Mouse (Mus musculus) thymus, postnatal 10 days (tissue): ENCODE results near the gene Alox5.
"Not testable (repeated sequence)": the region's sequence is repeated elsewhere in the genome, so short reads cannot be mapped to it uniquely, and the experiment has no call there.

ENCODE experiments used
- DNase-seq, 2 experiments: peaks; one replicate each; pipeline ENCODE4 v3.0.0; 2021; ENCODE audit warnings: low spot score in 2 of 2

Alox5 gene

DNA sequence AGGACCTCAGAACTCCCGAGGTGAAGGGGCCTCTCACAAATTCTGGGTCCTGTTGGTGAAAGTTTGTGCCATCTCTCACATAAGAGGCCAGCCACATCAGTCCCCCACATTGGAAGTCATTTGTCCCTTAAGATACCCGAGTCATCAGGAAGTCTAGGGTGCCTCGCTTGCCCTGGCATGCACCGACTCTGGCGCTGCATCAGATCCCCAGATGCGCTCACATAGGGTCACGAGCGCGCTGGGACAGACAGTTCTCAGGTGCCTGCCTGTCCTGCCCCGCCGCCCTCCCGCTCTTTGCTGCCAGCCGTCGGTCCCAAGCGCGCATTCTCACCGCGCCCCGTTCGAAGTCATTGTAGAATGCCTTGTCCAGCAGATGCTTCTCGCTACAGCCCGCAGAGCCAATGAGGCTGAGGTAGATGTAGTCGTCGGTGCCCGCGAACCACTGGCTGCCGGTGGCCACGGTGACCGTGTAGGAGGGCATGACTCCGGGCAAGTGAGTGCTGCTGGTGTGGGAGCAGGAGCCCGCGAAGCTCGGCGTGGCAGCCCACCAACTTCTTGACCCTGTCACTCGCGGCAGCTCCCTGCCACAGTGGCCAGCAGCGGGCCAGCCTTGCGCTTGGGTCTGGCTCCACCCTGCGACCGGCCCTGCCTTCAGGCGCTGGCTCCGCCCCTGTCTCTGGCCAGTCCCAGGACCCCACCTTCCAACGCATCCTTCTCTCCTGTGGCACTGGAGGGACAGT is at the start of gene Alox5:
Gene Alox5 (minus strand): TSS at position 635 of the 740 bp plus-strand sequence.
- no peak for DNase-seq

DNA sequence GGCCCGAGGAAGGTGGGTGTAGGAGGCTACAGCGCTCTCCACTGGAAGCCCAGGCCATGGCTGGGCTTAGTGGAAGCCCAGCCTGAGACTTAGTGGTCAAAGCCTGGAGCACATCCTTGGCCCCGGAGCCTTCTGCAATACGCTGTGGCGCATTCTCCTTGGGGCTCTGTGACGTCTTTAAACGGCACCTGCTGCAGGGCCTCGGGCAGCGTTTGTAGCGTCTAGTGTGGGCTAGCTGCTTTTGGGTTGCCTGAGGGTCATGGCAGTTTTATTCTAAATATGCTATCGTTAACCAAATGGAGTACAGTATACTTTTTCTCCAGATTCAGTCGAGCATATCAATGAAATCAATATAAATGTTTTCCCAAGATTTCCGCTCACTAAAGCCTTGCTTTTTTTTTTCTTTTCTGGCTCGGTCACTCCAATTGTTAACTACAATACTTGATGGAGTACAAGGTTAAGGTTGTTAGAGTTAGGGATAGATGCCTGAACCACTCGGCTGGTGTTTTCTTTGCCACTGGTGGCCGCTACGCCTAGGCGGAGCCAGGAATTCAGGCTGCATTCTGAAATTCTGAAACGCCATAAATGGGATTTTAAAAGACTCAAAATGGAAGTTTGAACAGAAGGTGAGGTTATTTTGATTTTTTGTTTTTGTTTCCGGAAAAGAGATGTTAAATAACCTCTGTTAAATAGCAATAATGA is 45.5 kb upstream of the Alox5 start, which contains the start of gene Olfr212:
Gene Olfr212 (plus strand): TSS at position 215 of the 702 bp plus-strand sequence.
- not testable (repeated sequence) for DNase-seq

DNA sequence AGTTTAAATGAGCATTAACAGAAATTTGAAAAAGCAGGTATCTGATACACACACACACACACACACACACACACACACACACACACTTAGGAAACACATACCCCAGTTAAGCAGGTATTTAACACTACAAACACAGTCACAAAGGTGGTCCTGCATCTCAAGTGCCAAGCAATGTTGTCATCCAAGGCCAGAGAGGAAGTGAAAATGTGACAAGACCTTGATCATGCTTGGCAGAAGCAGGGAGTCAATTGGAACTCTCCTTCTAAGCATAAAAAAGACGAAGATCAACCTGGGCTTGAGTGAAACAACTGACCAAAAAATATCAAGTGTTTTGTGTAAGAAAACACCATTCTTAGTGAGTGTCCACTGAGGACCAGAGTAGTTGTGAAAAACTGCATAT is 35.0 kb upstream of the Alox5 start:
- no peak for DNase-seq

DNA sequence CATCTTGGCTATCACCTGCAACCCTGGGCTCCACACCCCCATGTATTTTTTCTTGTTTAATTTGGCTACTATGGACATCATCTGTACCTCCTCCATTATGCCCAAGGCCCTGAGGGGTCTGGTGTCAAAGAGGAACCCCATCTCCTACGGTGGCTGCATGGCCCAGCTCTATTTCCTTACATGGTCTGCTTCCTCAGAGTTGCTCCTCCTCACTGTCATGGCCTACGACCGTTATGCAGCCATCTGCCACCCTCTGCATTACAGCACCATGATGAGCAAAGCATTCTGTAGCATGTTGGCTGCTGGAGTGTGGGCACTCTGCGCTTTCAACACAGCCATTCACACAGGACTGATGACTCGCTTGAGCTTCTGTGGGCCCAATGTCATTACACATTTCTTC is 32.8 kb upstream of the Alox5 start:
- no peak for DNase-seq

DNA sequence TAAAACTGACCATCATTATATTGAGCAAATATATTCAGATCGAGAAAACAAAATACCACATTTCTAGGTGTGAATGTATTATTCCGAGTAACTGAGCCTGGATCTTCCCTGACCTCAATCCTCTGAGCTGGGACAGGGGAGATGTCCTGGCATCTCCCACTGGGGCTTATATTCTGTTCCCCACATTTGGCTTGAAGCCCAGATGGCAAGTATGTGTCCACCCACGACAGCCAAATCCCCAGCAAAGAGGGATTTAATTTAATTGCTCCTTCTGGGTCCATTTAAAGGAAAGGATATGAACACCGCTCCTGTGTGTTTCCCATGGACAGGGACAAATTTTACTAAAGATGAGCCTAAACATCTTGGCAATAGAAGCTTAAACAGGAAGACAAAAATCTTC is 27.8 kb upstream of the Alox5 start, which contains the start of gene Olfr211:
Gene Olfr211 (plus strand): TSS at position 301 of the 400 bp plus-strand sequence.
- DNase-seq = no peak

DNA sequence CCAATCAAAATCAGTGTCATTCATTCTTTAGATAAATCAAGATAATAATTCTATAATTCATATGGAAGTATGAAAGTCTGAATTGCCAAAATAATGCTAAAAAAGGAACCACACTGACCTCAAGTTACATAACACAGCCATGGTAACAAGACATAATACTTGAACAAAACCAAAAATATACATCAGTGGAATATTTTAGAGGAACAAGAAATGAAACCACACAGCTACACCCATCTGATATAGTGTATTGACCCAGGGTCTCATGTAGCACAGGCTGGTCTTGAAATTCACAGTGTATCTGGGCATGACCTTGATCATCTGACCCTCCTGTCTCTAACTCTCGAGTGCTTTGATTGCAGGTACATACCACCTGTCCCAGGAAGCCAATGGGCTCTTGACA is 25.9 kb upstream of the Alox5 start:
- no peak for DNase-seq

DNA sequence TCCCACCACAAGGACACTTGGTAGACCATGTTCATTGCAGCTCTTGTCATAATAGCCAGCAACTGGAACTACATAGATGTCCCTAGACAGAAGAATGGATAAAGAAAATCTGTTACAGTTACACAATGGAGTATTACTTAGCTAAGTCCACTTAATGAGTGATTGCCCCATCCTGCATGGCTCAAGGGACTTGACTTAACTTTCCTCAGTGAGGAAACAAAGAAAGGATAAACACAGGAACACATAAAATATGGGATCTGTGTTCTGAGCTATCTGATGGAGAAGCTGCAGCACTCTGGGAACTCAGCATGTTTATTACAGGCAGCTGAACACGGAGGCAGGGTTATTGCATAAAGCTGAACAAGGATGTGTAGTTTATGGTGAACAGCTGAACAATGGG is 24.1 kb upstream of the Alox5 start:
- no peak for DNase-seq

DNA sequence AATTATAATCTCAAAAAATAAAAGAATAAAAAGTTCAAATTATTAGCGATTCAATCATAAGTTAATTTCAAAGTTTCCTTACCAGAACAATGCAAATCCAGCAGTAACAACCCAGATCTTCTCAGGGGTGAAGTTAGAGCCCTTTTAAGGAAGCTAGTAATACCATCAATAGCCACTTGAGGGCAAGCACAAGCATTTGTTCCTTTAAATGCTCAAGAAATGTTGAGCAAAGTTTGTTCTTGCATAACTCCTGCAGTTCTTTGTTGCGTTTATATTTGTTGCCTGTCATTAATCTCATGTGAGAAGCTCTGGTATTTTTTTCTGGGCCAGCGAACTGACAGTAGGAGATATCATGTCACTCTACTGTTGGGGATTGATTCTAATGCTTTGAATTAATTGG is 7.1 kb upstream of the Alox5 start:
- DNase-seq = no peak

DNA sequence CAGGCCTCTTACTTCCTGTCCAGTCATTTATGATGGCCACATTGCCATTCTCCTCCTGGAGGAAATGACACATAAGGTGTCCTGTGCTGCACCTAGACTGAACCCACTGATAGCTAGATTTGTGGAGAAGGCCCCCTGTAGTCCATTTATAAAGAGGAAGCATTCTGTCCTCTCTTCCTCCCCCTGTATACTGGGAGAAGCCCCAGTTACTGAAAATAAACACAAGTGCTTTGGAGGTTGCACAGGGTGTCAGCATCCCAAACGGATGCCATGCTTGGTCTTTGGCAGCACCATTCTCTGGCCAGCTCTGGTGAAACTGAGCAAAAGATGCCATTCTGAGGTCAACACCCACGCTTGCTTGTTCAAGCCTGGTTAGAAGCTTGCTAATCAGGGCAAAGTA is 1.7 kb downstream of the Alox5 start:
- no peak for DNase-seq

DNA sequence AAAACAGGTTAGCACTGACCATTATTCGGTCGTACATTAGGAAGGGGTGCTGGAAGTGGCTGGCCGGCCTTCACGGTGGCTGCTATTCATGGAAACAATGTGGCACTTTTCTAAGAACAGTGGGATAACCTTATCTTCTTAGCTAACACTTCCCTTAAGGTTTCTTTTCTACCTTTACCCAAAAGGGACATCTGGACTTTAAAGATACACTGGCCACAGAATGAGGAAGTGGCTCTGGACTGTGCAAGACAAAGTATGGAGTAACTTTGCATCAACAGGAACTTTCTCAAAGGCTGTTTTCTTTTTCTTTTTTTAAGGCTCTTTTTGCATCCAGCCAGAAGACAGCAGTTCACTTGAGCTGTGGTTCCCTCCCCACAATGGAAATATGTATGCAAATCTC is 2.2 kb downstream of the Alox5 start:
- DNase-seq = no peak

DNA sequence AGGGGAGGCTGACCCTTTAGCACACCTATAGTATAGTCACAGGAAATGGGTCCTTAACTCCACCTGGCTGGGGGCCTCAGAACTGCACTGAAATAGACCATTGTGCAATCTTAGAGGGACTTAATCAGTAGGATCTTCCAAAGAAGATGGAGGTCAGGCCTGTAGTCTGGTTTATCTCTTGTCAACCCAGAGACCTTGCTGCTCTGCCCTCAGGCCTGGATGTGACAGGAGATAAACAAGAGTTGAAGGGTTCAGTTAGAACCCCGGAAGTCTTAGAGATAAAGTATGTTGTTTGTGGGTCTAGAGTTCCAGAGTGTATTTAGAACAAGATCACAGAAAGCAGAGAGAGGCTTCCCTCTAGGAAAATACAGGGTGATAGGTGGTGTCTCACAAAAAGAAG is 4.5 kb downstream of the Alox5 start:
- DNase-seq = no peak

DNA sequence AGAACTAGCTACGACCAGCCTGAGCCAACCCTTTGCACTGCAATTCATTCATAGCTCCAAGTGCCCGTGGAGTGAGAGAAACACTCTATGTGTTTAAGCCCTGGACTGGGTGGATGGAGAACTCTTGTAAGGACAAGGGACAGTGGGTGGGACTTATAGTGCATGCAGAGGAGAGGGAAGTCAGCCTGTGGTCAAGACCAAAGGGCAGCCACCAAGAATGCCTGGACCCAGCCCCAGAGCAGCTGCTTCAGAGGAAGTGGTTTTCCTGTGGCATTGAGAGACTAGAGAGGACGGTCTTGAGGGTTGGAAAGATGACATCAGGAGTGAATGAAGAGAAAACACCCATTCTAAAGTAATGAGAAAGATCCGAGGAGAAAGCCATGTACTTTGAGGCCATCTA is 5.2 kb downstream of the Alox5 start:
- DNase-seq = no peak

DNA sequence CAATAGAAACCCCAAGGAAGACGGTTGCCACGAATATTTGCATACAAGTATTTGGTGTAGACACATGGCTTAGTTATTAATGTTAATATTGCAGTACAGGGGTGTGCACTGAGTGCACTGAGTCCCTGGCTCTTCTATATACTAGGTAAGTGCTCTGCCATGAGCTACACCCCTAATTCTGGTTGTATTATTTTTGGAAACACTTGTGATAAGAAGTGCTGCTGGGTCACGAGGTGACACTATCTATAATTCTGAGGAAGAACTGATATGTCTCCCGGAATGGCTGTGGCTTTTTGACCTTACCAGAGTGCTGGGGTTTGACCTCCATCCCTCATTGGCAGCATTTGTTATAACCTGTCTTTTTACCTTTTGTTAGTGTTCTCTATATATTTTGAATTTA is 20.1 kb downstream of the Alox5 start:
- DNase-seq = no peak

DNA sequence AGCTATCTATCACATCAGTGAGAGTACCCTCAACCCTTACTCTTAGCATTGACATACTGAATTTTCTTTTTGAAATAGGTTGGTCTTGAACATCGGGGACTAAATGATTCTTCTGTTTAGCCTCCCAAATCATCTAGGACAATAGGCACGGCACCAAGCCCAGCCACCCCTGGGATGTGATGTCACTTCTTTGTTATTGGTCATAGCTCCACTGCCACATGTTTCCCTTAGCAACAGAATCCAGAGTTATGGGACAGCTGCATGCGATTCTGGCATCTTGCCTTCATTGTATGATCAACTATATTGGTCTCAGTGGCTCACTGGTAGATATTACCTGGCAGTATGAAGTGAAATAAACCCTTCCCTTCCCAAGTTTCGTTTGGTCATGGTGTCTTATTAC is 20.5 kb downstream of the Alox5 start:
- DNase-seq = no peak

DNA sequence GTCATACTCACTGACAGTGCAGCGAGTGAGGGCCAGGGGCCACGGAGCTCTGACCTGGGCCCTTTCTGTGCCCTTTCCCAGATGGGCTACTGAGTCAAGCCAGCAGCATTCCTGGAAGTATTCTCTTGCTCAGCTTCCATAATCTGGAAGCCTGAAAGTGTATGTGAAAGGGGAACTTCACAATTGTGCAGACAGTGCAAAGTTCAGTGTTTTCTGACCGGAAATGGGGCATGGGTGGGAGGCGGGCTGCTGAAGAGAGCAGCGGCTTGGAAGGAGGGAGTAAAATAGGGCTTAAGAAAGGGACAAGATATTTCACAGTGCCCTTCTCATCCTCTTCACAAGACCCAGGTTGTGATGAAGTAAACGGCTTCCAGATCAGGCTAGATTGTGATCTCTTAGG is 21.4 kb downstream of the Alox5 start:
- DNase-seq = no peak

DNA sequence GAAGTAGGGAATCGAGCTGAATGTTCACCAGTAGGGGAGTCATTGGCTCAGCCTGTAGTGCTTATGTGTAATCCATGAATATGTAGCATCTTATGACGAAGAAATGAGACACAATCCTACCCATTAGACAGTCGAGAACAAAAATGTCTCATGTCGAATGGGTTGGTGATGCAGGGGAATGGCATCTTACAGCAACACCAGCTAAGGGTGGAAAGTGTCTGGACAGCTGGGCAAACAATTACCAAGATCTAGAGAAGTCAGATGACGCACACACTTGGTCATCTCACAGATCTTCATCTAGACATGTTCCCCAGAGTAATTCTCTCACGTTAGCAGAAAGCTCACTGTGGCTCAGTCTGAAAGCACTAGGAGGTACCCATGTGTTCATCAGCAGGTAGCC is 22.1 kb downstream of the Alox5 start:
- no peak for DNase-seq

DNA sequence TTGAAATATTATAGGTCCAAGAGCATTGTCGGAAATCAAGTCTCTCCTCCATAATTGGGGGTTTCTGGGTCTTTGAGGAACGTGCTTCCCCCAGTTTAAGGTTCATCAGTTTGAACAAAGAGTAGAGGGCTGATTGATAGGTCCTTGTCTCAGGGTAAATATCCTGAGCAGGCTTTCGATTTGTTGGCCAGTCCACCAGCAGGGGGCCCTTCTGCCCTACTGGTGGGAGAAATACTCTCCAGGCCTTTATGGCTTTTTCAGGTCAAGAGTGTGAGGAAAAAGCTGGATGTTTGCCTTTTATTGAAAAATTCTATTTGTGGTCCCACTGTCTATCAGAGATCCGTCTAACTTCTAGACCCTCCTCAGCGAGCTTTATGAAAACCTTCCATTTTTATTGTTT is 32.7 kb downstream of the Alox5 start:
- no peak for DNase-seq

DNA sequence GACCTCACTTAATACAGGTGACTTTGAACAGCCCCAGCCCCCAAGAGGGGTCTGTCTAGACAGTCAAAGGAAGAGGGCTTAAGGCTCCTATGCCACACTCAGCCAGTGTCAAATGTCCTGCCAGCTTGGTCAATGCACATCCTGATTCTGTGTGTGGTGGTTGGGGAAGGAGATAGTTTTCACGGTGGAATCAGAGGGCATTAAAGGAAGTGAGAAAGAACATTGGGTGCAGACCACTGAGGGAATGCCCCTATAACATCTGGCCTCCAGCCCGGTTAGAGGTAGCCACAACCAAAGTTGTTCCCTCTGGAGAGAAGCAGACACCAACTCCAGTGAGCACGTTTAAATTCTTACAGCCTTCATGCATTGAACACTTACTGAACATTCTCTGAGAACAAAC is 33.4 kb downstream of the Alox5 start:
- no peak for DNase-seq

DNA sequence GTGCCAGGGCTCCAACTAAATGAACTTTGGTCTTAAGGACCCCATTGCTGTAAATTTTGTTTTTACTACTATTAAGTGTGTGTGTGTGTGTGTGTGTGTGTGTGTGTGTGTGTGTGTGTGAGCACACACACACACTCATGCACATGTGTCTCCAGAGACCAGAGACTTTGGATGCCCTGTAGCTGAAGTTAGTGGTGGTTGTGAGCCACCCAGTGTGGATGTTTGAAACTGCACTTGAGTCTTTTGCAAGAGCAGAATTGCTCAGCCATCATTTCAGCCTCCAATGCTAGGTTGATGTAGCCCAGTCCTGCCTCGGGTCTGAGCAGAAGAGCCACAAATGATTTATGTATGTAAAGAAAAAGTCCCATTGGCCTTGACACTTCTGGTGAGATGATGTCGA is 37.3 kb downstream of the Alox5 start:
- no peak for DNase-seq

DNA sequence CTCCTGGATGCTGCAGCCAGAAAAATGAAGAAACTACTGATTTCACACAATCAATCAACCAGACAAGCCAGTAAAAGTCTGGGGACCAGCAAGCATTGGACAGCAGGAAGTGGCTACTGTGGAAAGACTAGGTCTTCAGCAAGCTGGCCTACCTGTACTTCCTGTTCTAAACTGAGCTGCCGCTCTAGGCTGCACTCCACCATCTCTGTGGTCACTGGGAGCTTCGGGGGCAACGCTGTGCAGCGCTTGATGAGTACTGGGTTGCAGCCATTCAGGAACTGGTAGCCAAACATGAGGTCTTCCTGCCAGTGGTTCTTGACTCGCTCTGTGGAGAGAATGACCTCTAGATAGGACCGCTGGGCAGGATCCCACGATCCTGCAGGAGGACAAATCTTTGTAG is 38.0 kb downstream of the Alox5 start:
- DNase-seq = no peak

DNA sequence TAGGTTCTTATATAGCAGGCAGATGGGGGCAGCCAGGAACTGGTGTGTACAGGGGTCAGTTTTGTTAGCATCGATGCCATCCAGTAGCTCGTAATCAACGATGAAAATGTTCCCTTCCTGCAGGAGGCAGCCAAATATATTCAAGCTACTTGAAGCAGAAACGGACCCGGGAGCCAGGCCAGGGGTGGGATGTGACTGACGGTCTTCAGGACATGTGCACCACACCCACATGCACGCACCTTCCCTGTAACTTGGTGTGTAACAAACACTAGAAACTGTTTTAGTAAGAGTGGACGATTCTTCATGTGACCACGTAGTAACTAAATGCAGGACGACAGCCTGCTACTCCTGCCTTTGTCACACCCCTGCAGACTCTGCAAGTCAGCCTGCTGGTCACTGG is 40.7 kb downstream of the Alox5 start:
- DNase-seq = no peak

DNA sequence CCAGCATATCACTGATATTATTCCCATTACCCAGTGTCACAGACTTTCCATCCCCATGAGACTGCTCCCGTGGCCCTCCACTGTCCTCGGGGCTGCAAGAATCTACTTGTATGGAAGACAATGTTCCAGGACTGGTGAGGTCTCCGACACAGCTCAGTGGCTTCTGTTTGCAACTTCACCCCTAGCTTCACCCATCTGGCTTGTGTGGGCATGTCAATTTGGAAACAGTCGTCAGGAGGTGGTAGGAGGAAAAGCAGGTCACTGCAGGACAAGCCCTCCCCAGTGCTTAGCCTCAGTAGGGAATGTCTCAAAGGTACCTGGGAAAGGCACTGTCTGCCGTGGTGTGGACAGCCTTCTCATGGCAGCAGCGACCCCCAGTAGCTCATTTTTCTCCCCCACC is 41.3 kb downstream of the Alox5 start:
- no peak for DNase-seq

DNA sequence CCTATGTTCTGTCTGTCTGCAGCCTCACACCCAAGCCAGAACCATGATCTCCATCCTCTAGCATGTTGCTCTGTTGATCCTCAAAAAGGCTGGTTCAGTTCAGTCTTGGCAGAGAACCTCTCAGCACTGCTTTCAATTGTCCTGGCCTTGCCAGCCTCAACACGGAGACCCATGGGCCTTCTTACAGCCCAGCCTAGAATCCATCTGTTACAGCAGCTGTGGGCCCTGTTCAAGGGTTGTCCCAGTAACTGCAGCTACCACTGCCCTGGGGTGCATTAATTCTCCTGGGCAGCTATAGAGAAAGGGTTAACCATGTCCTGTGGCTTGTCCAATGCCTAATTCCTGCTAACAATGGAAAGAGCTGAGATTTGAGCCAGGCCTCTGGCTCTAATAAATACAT is 42.5 kb downstream of the Alox5 start:
- DNase-seq = no peak
